27 mouse cellular contexts compared by ENCODE assay signal in the genomic region with DNA sequence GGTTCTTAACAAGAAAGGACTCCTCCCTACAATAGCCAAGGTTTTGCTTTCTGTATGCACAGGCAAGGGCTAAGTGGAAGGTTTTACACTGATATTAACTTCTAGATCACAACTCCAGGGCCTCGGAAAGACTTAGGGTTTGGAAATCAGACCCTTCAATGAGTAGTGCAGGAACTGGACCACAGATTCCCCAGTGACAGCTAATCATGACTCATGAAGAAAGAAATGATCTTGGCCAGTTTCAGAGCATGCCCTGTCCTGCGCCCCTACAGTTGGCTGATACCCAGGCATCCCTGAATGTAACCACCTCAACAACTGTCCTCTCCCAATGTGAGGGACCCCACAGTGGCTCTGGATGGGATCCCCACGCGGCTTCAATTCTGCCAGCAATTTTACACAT.
DNase-seq lines count a peak whose midpoint lies in the region; ATAC-seq and TF ChIP-seq lines count a peak whose summit lies in the region.
"Had no signal": no experiment of that assay in that cellular context is flagged by ENCODE, and none has a peak within 500 bp of the region (broad histone marks: within the 10 kb centered on the region; RNA-seq: fewer than 3 reads in every experiment).

No protein-coding gene starts in this region.

- ATAC-seq in forebrain, embryonic 13.5 days: no peak
- no peak for ATAC-seq in midbrain, embryonic 16.5 days
- ATAC-seq: CD4-positive, CD25-positive, alpha-beta regulatory T cell, adult 4 months; forebrain, embryonic 15.5 days; hindbrain, embryonic 16.5 days; intestine, embryonic 15.5 days; Patski had no signal

- peaks cover 31% of the 10 kb centered on the region for H3K36me3 ChIP-seq in forebrain, embryonic 13.5 days (ENCODE audit: poor library complexity, severe bottlenecking)
- H3K36me3 ChIP-seq in midbrain, embryonic 16.5 days (ENCODE audit: control insufficient read depth, insufficient read depth, low read length): peaks cover 17% of the 10 kb centered on the region
- H3K36me3 ChIP-seq: forebrain, embryonic 15.5 days; heart, embryonic 12.5 days; heart, embryonic 15.5 days had no signal

- no peak for TF ChIP-seq CTCF in embryonic fibroblast, embryonic 13.5 days (IDR thresholded peaks at IDR 0.05; ENCODE audit: borderline replicate concordance, insufficient read depth, low read length)

- no peak overlapping the region for H3K4me3 ChIP-seq in embryonic fibroblast, embryonic 13.5 days (ENCODE audit: insufficient read depth, low read length)
- H3K4me3 ChIP-seq in forebrain, embryonic 13.5 days: no peak overlapping the region
- H3K4me3 ChIP-seq in midbrain, embryonic 16.5 days (ENCODE audit: low read depth, low read length): no peak overlapping the region
- H3K4me3 ChIP-seq: forebrain, embryonic 15.5 days; heart, embryonic 12.5 days; heart, embryonic 15.5 days; hindbrain, embryonic 10.5 days; hindbrain, embryonic 13.5 days; intestine, embryonic 15.5 days had no signal

- H3K4me2 ChIP-seq in forebrain, embryonic 13.5 days: no peak overlapping the region
- no peak overlapping the region for H3K4me2 ChIP-seq in midbrain, embryonic 16.5 days (ENCODE audit: low read length)
- H3K4me2 ChIP-seq: forebrain, embryonic 15.5 days; heart, embryonic 12.5 days; heart, embryonic 15.5 days; hindbrain, embryonic 13.5 days; intestine, embryonic 15.5 days had no signal

- H3K9me3 ChIP-seq in forebrain, embryonic 13.5 days (replicated peaks): no peaks in the 10 kb centered on the region
- H3K9me3 ChIP-seq in midbrain, embryonic 16.5 days (replicated peaks; ENCODE audit: control insufficient read depth, low read length, poor library complexity, severe bottlenecking): no peaks in the 10 kb centered on the region
- H3K9me3 ChIP-seq: forebrain, embryonic 15.5 days; heart, embryonic 12.5 days; heart, embryonic 15.5 days; hindbrain, embryonic 10.5 days; hindbrain, embryonic 13.5 days; intestine, embryonic 15.5 days had no signal

- H3K27ac ChIP-seq in embryonic fibroblast, embryonic 13.5 days (ENCODE audit: insufficient read depth, low read length): peak overlapping the region; percentile 88
- H3K27ac ChIP-seq in forebrain, embryonic 13.5 days: no peak overlapping the region
- no peak overlapping the region for H3K27ac ChIP-seq in midbrain, embryonic 16.5 days (ENCODE audit: low read length)
- H3K27ac ChIP-seq: forebrain, embryonic 15.5 days; heart, embryonic 15.5 days; hindbrain, embryonic 10.5 days; hindbrain, embryonic 13.5 days; intestine, embryonic 15.5 days had no signal

- peak; percentile 77 for DNase-seq in 3T3-L1 (ENCODE audit: low read depth, low spot score)
- DNase-seq in Muller cell, postnatal 12 days (ENCODE audit: inconsistent ontology term): peak; percentile 49
- DNase-seq in urinary bladder, postnatal 36 days (ENCODE audit: low spot score in 2 of 2): no peak
- DNase-seq: adrenal gland, adult 2 months; adrenal gland, postnatal 14 days; B cell, adult 2 months; cerebellum, adult 11-12 months; cerebellum, adult 8-10 months; cerebellum, postnatal 10 days; cerebellum, postnatal 36 days; embryo, embryonic 11 days; gastrocnemius, postnatal 25 days; heart, adult 18-20 months; heart, postnatal 10 days; heart, postnatal 36 days had no signal

- H3K9ac ChIP-seq in forebrain, embryonic 13.5 days: no peak overlapping the region
- no peak overlapping the region for H3K9ac ChIP-seq in midbrain, embryonic 16.5 days (ENCODE audit: low read depth, low read length)
- H3K9ac ChIP-seq: forebrain, embryonic 15.5 days; heart, embryonic 12.5 days; heart, embryonic 15.5 days; hindbrain, embryonic 13.5 days; intestine, embryonic 15.5 days had no signal

- no peak for TF ChIP-seq POLR2A in embryonic fibroblast, embryonic 13.5 days (IDR thresholded peaks at IDR 0.05; ENCODE audit: low read depth, low read length)

- WGBS in forebrain, embryonic 13.5 days: 87% methylated on average over 4 of the region's 4 CpGs
- 88% methylated on average over 4 of the region's 4 CpGs for WGBS in midbrain, embryonic 16.5 days

- no peaks in the 10 kb centered on the region for H3K27me3 ChIP-seq in forebrain, embryonic 13.5 days
- H3K27me3 ChIP-seq in midbrain, embryonic 16.5 days (ENCODE audit: control insufficient read depth, insufficient read depth, low read depth, low read length): no peaks in the 10 kb centered on the region
- H3K27me3 ChIP-seq: forebrain, embryonic 15.5 days; heart, embryonic 12.5 days; heart, embryonic 15.5 days; hindbrain, embryonic 13.5 days; intestine, embryonic 15.5 days; Patski had no signal

- H3K4me1 ChIP-seq in embryonic fibroblast, embryonic 13.5 days (ENCODE audit: control insufficient read depth, insufficient read depth, low read length): peaks cover 23% of the 10 kb centered on the region
- H3K4me1 ChIP-seq in forebrain, embryonic 13.5 days: no peaks in the 10 kb centered on the region
- no peaks in the 10 kb centered on the region for H3K4me1 ChIP-seq in midbrain, embryonic 16.5 days (ENCODE audit: control insufficient read depth, insufficient read depth, low read length)
- H3K4me1 ChIP-seq: forebrain, embryonic 15.5 days; intestine, embryonic 15.5 days had no signal

Comparison
In these comparisons a context has a peak if more than half of its experiments do, and no peak if none do; other contexts are left out.
1. DNase-seq: peak in 3T3-L1 (single experiment) and Muller cell, postnatal 12 days (single experiment); none in urinary bladder, postnatal 36 days (0 of 2).